Mouse (Mus musculus): ENCODE data around the gene Rrbp1. TPM values are rescaled to one million over a fixed set of nuclear protein-coding genes. Genes with fewer than 3 reads are reported as not detected.

Gene Rrbp1
- polyA plus RNA-seq, 1 experiment from 2014 or later = 78.3 TPM

DNA sequence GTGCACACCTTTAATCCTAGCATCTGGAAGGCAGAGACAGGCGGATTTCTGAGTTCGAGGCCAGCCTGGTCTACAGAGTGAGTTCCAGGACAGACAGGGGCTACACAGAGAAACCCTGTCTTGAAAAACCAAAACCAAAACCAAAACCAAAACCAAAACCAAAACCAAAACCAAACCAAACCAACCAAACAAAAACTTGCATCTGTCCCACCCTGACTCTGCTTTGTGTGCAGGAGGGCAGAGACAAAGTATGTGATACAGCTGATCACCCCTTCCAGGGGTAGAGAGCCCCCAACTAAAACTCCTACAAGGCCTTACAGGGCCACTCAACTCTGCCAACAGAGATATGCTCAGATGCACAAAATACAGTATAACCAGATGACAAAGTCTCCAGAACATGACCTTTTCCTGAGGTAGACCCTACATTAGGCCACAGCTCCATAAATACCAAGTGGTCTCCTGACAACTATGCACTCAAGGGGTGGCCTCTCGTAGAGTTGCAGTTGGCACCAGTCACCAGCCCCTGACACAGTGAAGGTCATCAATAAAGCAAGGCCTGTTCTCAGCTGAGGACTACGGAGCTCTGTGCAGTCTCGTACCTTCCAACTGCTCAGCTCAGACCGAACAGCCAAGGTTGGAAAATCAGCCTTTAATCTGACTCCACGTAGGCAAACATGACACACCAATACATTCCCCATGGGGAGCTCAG, 18.9 kb downstream of the Rrbp1 start:
- Histone ChIP-seq H3K4me2 (ENCODE audit: low read depth, low read length) (no peak overlapping the region), H3K27me3 (ENCODE audit: control insufficient read depth, insufficient read depth, low read depth, low read length) (no peaks in the 10 kb centered on the region), H3K9me3 (ENCODE audit: control insufficient read depth, low read length) (no peaks in the 10 kb centered on the region), H3K4me3 (ENCODE audit: low read length) (no peak overlapping the region), H3K27ac (ENCODE audit: low read length) (no peak overlapping the region), H3K4me1 (replicated peaks; ENCODE audit: control insufficient read depth, insufficient read depth, low read length) (peaks cover 13% of the 10 kb centered on the region), H3K36me3 (ENCODE audit: control insufficient read depth, insufficient read depth, low read length) (no peaks in the 10 kb centered on the region; the same call in 1 of the 2 replicates), H3K9ac (ENCODE audit: low read length) (no peak overlapping the region)
- no peak for ATAC-seq (ENCODE audit: low read depth)
- 87% methylated on average over 7 of the region's 7 CpGs for WGBS

- no peak overlapping the region for H3K4me3 ChIP-seq (ENCODE audit: low read length)
Measured at GRCm38 (mm10) chr2:143990997-143991396, 20.1 kb downstream of the Rrbp1 start.

GRCm38 (mm10) chr2:143988016-143988415, 23.0 kb downstream of the Rrbp1 start:
- H3K27ac ChIP-seq (ENCODE audit: low read length) = no peak overlapping the region
- WGBS = 76% methylated on average over 3 of the region's 3 CpGs
- H3K4me3 ChIP-seq (ENCODE audit: low read length) = no peak overlapping the region
- no peaks in the 10 kb centered on the region for H3K9me3 ChIP-seq (ENCODE audit: control insufficient read depth, low read length)
- peaks cover 10% of the 10 kb centered on the region for H3K4me1 ChIP-seq (replicated peaks; ENCODE audit: control insufficient read depth, insufficient read depth, low read length)
- H3K27me3 ChIP-seq (ENCODE audit: control insufficient read depth, insufficient read depth, low read depth, low read length) = no peaks in the 10 kb centered on the region
- H3K9ac ChIP-seq (ENCODE audit: low read length) = no peak overlapping the region
- no peak for ATAC-seq (ENCODE audit: low read depth)
- H3K36me3 ChIP-seq (ENCODE audit: control insufficient read depth, insufficient read depth, low read length) = peaks cover 6% of the 10 kb centered on the region
- no peak overlapping the region for H3K4me2 ChIP-seq (ENCODE audit: low read depth, low read length)

More at GRCm38 (mm10) chr2:143990997-143991396, 20.1 kb downstream of the Rrbp1 start:
- Histone ChIP-seq H3K9me3 (ENCODE audit: control insufficient read depth, low read length) (no peaks in the 10 kb centered on the region), H3K27ac (ENCODE audit: low read length) (no peak overlapping the region), H3K4me1 (replicated peaks; ENCODE audit: control insufficient read depth, insufficient read depth, low read length) (peaks cover 13% of the 10 kb centered on the region), H3K4me2 (ENCODE audit: low read depth, low read length) (no peak overlapping the region), H3K36me3 (ENCODE audit: control insufficient read depth, insufficient read depth, low read length) (no peaks in the 10 kb centered on the region; the same call in none of the 2 replicates), H3K9ac (ENCODE audit: low read length) (no peak overlapping the region), H3K27me3 (ENCODE audit: control insufficient read depth, insufficient read depth, low read depth, low read length) (no peaks in the 10 kb centered on the region)
- peak; percentile 77 for ATAC-seq (ENCODE audit: low read depth)
- 34% methylated on average over 1 of the region's 1 CpGs for WGBS

- 69% methylated on average over 2 of the region's 2 CpGs for WGBS
- Histone ChIP-seq H3K9me3 (ENCODE audit: control insufficient read depth, low read length) (no peaks in the 10 kb centered on the region), H3K4me3 (ENCODE audit: low read length) (no peak overlapping the region), H3K27ac (ENCODE audit: low read length) (no peak overlapping the region), H3K4me1 (replicated peaks; ENCODE audit: control insufficient read depth, insufficient read depth, low read length) (peaks cover 15% of the 10 kb centered on the region), H3K9ac (ENCODE audit: low read length) (no peak overlapping the region), H3K36me3 (ENCODE audit: control insufficient read depth, insufficient read depth, low read length) (peaks cover 8% of the 10 kb centered on the region), H3K4me2 (ENCODE audit: low read depth, low read length) (no peak overlapping the region), H3K27me3 (ENCODE audit: control insufficient read depth, insufficient read depth, low read depth, low read length) (no peaks in the 10 kb centered on the region)
- ATAC-seq (ENCODE audit: low read depth) = no peak
Measured at GRCm38 (mm10) chr2:143987485-143987884, 23.6 kb downstream of the Rrbp1 start.

DNA sequence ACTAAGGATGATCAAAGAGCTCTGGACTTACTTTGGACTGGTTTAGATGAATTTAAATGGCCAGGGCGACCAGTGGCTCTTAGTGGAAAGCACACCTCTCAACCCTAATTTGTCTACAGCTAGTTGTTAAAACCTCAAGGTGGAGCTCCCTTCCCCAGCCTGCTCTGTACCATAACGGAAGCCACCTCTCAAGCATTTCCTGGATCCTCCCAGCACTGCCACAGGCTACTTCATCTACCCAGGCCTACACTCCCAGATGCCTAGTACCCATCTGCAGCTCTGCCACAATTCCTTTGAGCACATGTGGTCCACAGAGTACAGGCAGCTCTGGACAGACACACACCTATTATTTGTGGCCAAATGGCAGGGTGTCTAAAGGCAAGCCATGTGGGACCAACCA, 27.6 kb downstream of the Rrbp1 start:
- H3K9me3 ChIP-seq (ENCODE audit: control insufficient read depth, low read length) = no peaks in the 10 kb centered on the region
- no peak overlapping the region for H3K9ac ChIP-seq (ENCODE audit: low read length)
- peaks cover 17% of the 10 kb centered on the region for H3K36me3 ChIP-seq (ENCODE audit: control insufficient read depth, insufficient read depth, low read length)
- no peak overlapping the region for H3K27ac ChIP-seq (ENCODE audit: low read length)
- no peaks in the 10 kb centered on the region for H3K27me3 ChIP-seq (ENCODE audit: control insufficient read depth, insufficient read depth, low read depth, low read length)
- 0 out of 2 replicates have a peak, but pooled peaks cover 9% of the 10 kb centered on the region for H3K4me1 ChIP-seq (replicated peaks; ENCODE audit: control insufficient read depth, insufficient read depth, low read length)
- no peak overlapping the region for H3K4me3 ChIP-seq (ENCODE audit: low read length)
- no peak overlapping the region for H3K4me2 ChIP-seq (ENCODE audit: low read depth, low read length)
- 54% methylated on average over 2 of the region's 2 CpGs for WGBS
- ATAC-seq (ENCODE audit: low read depth) = no peak

- Histone ChIP-seq H3K36me3 (ENCODE audit: control insufficient read depth, insufficient read depth, low read length) (peaks cover 17% of the 10 kb centered on the region), H3K4me2 (ENCODE audit: low read depth, low read length) (no peak overlapping the region), H3K27me3 (ENCODE audit: control insufficient read depth, insufficient read depth, low read depth, low read length) (no peaks in the 10 kb centered on the region), H3K4me1 (replicated peaks; ENCODE audit: control insufficient read depth, insufficient read depth, low read length) (0 out of 2 replicates have a peak, but pooled peaks cover 9% of the 10 kb centered on the region), H3K4me3 (ENCODE audit: low read length) (no peak overlapping the region), H3K9ac (ENCODE audit: low read length) (no peak overlapping the region), H3K27ac (ENCODE audit: low read length) (no peak overlapping the region), H3K9me3 (ENCODE audit: control insufficient read depth, low read length) (no peaks in the 10 kb centered on the region)
- WGBS = 50% methylated on average over 3 of the region's 3 CpGs
- no peak for ATAC-seq (ENCODE audit: low read depth)
Measured at GRCm38 (mm10) chr2:143982901-143983300, 28.2 kb downstream of the Rrbp1 start.

GRCm38 (mm10) chr2:143982152-143982551, 28.9 kb downstream of the Rrbp1 start:
- ATAC-seq (ENCODE audit: low read depth) = peak; percentile 67
- 63% methylated on average over 4 of the region's 4 CpGs for WGBS
- Histone ChIP-seq H3K36me3 (ENCODE audit: control insufficient read depth, insufficient read depth, low read length) (peaks cover 17% of the 10 kb centered on the region), H3K9me3 (ENCODE audit: control insufficient read depth, low read length) (no peaks in the 10 kb centered on the region), H3K4me2 (ENCODE audit: low read depth, low read length) (no peak overlapping the region), H3K9ac (ENCODE audit: low read length) (no peak overlapping the region), H3K4me1 (replicated peaks; ENCODE audit: control insufficient read depth, insufficient read depth, low read length) (0 out of 2 replicates have a peak, but pooled peaks cover 9% of the 10 kb centered on the region), H3K27me3 (ENCODE audit: control insufficient read depth, insufficient read depth, low read depth, low read length) (no peaks in the 10 kb centered on the region), H3K4me3 (ENCODE audit: low read length) (no peak overlapping the region), H3K27ac (ENCODE audit: low read length) (no peak overlapping the region)

DNA sequence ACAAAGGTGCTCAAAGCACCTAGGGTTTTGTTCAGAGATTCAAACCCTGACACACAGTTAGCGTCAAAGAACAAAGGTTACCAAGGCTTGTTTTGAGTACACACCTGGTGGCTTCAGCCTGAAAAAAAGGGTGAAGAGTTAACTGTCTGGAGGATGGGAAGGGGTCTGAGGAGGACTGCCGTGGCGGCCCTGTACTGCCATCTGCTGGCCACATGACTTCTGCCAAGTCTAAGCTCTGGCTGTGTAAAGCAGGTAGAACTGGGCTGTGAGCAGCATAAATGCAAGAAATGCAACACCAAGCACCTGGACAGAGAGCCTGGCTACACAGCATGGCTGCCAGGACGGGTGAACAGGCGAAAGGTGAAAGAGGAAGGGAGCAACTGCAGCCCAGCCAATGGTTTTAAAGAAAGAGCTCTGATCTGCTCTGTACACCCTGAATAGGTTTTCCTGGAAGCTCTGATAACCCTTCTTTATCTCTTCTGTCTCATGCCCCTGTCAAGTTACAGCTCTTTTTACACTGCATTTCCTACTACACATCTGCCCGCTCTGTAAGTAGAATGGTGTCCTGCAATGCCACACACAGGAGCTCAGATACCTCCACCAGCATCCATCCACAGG, 30.2 kb downstream of the Rrbp1 start:
- Histone ChIP-seq H3K36me3 (ENCODE audit: control insufficient read depth, insufficient read depth, low read length) (peaks cover 17% of the 10 kb centered on the region), H3K27me3 (ENCODE audit: control insufficient read depth, insufficient read depth, low read depth, low read length) (no peaks in the 10 kb centered on the region), H3K4me3 (ENCODE audit: low read length) (no peak overlapping the region), H3K9ac (ENCODE audit: low read length) (no peak overlapping the region), H3K27ac (ENCODE audit: low read length) (no peak overlapping the region), H3K4me2 (ENCODE audit: low read depth, low read length) (no peak overlapping the region), H3K9me3 (ENCODE audit: control insufficient read depth, low read length) (no peaks in the 10 kb centered on the region), H3K4me1 (replicated peaks; ENCODE audit: control insufficient read depth, insufficient read depth, low read length) (0 out of 2 replicates have a peak, but pooled peaks cover 9% of the 10 kb centered on the region)
- WGBS = 31% methylated on average over 6 of the region's 6 CpGs
- ATAC-seq (ENCODE audit: low read depth) = peak; percentile 37; the same call in 1 of the 2 replicates

DNA sequence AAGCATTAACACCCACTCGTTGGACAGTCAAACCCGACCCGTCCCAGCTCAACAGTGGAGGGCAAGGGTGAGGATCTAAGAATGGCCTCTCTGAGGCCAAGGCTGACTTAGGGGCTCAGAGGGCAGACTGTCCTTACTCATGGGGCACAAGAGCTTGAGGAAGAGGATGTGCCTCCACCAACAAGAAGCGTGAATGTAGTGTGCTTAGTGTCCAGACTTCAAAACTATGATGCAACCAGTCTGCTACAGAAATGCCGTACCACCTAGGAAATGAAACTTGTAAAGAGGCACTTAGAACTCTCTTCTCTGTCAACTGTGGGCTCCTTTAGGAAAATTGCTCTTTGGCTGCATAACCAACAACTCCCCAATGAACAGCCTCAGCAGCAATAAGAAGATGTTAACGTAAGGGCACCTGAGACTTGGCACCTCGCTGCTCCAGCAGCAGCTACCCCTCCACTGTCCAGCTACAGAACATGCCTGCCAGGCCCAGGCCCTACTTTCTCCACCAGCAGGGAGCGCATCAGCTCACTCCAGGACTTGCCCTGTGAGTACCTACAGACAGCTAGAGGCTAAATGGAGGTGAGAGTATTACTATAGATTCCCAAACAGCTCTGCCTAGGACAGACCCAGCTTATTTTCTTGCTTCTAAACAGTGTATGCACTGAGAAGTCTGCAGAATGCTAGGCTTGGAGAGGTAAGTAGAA, 32.5 kb downstream of the Rrbp1 start:
- H3K4me3 ChIP-seq (ENCODE audit: low read length) = no peak overlapping the region
- H3K27ac ChIP-seq (ENCODE audit: low read length) = no peak overlapping the region
- 0 out of 2 replicates have a peak, but pooled peaks cover 9% of the 10 kb centered on the region for H3K4me1 ChIP-seq (replicated peaks; ENCODE audit: control insufficient read depth, insufficient read depth, low read length)
- H3K9me3 ChIP-seq (ENCODE audit: control insufficient read depth, low read length) = no peaks in the 10 kb centered on the region
- peaks cover 18% of the 10 kb centered on the region for H3K36me3 ChIP-seq (ENCODE audit: control insufficient read depth, insufficient read depth, low read length)
- no peak overlapping the region for H3K4me2 ChIP-seq (ENCODE audit: low read depth, low read length)
- no peak overlapping the region for H3K9ac ChIP-seq (ENCODE audit: low read length)
- ATAC-seq (ENCODE audit: low read depth) = no peak
- 87% methylated on average over 8 of the region's 8 CpGs for WGBS
- H3K27me3 ChIP-seq (ENCODE audit: control insufficient read depth, insufficient read depth, low read depth, low read length) = no peaks in the 10 kb centered on the region

Measured in lung, embryonic 16.5 days (tissue).